Mouse (Mus musculus): Measurements from ENCODE around the gene Nsun2.
A peak's percentile ranks its signal among the peaks of the same experiment; 100 is the strongest.

Nsun2 gene

GRCm38 (mm10) chr13:69640126-69640525, 106.6 kb downstream of the Nsun2 start:
- DNase-seq: no peak

GRCm38 (mm10) chr13:69640541-69640940, 107.0 kb downstream of the Nsun2 start:
- DNase-seq: no peak

GRCm38 (mm10) chr13:69641017-69641416, 107.5 kb downstream of the Nsun2 start:
- DNase-seq: no peak

GRCm38 (mm10) chr13:69642656-69643216, 109.2 kb downstream of the Nsun2 start:
- no peak for DNase-seq

GRCm38 (mm10) chr13:69643937-69644336, 110.4 kb downstream of the Nsun2 start:
- DNase-seq: no peak

- DNase-seq: peak; percentile 25
Observed at GRCm38 (mm10) chr13:69644427-69645166, 111.1 kb downstream of the Nsun2 start.

GRCm38 (mm10) chr13:69645694-69646423, 112.3 kb downstream of the Nsun2 start:
- DNase-seq: no peak

- no peak for DNase-seq
Observed at GRCm38 (mm10) chr13:69646481-69646880, 112.9 kb downstream of the Nsun2 start.

- no peak for DNase-seq
Observed at GRCm38 (mm10) chr13:69654508-69654907, 121.0 kb downstream of the Nsun2 start.

- no peak for DNase-seq
Observed at GRCm38 (mm10) chr13:69672121-69672520, 138.6 kb downstream of the Nsun2 start.

GRCm38 (mm10) chr13:69672565-69672964, 139.0 kb downstream of the Nsun2 start:
- no peak for DNase-seq

GRCm38 (mm10) chr13:69673197-69673920, 139.8 kb downstream of the Nsun2 start:
- no peak for DNase-seq

- DNase-seq: no peak
Observed at GRCm38 (mm10) chr13:69673921-69674618, 140.5 kb downstream of the Nsun2 start.

Data from right cerebral cortex, adult 18-20 months (tissue).